Mouse (Mus musculus) forebrain, embryonic 15.5 days (tissue): Measurements from ENCODE around the gene Pigt. TPM values are rescaled to one million over a fixed set of nuclear protein-coding genes. Genes with fewer than 3 reads are reported as not detected.

ENCODE experiments used
- ATAC-seq: fragments of 200-750 bp; cut with Nextera tagmentation; replicated peaks from 2 replicates; pipeline ENCODE4 v1.8.0; 2017; ENCODE audit warnings: mild to moderate bottlenecking, moderate TSS enrichment, moderate library complexity
- H3K27ac ChIP-seq: fragments of 300-500 bp; sonication (generic); replicated peaks from 2 replicates; pipeline ENCODE4 v1.5.1; 2015; ENCODE audit warnings: mild to moderate bottlenecking, inconsistent platforms
- H3K27me3 ChIP-seq: fragments of 300-500 bp; sonication (generic); 2 replicates; pipeline ENCODE4 v1.6.1; 2015; ENCODE audit warnings: inconsistent platforms
- H3K36me3 ChIP-seq: fragments of 300-500 bp; sonication (generic); 2 replicates; pipeline ENCODE4 v1.6.1; 2015; ENCODE audit warnings: mild to moderate bottlenecking, inconsistent platforms
- H3K4me1 ChIP-seq: fragments of 300-500 bp; sonication (generic); 2 replicates; pipeline ENCODE4 v1.6.1; 2015; ENCODE audit warnings: inconsistent platforms
- H3K4me2 ChIP-seq: fragments of 300-500 bp; sonication (generic); replicated peaks from 2 replicates; pipeline ENCODE4 v1.6.1; 2015; ENCODE audit warnings: mild to moderate bottlenecking, inconsistent platforms
- H3K4me3 ChIP-seq: fragments of 300-500 bp; sonication (generic); 2 replicates; pipeline ENCODE4 v1.5.1; 2015; ENCODE audit warnings: mild to moderate bottlenecking, inconsistent platforms
- H3K9ac ChIP-seq: fragments of 300-500 bp; sonication (generic); replicated peaks from 2 replicates; pipeline ENCODE4 v1.6.1; 2015; ENCODE audit warnings: mild to moderate bottlenecking, inconsistent platforms
- H3K9me3 ChIP-seq: fragments of 300-500 bp; sonication (generic); 2 replicates; pipeline ENCODE4 v1.6.1; 2016; ENCODE audit warnings: inconsistent platforms
- WGBS: fragments of 180-500 bp; shearing (Covaris S2); methylation state at CpG from one replicate; pipeline ENCODE4 v1.1.7; 2015; ENCODE audit warnings: mixed read lengths; 5-methylcytosine and 5-hydroxymethylcytosine counted together
- polyA plus RNA-seq: library from polyadenylated mRNA; unstranded; fragments of >200 nt; fragmentation: Nextera tagmentation; extraction: Ambion mirVana; gene quantifications from 2 replicates; pipeline ENCODE4 v1.2.1, GENCODE M21; 2015

Gene Pigt
- 55.5 and 60.0 TPM in 2 replicates for polyA plus RNA-seq

DNA sequence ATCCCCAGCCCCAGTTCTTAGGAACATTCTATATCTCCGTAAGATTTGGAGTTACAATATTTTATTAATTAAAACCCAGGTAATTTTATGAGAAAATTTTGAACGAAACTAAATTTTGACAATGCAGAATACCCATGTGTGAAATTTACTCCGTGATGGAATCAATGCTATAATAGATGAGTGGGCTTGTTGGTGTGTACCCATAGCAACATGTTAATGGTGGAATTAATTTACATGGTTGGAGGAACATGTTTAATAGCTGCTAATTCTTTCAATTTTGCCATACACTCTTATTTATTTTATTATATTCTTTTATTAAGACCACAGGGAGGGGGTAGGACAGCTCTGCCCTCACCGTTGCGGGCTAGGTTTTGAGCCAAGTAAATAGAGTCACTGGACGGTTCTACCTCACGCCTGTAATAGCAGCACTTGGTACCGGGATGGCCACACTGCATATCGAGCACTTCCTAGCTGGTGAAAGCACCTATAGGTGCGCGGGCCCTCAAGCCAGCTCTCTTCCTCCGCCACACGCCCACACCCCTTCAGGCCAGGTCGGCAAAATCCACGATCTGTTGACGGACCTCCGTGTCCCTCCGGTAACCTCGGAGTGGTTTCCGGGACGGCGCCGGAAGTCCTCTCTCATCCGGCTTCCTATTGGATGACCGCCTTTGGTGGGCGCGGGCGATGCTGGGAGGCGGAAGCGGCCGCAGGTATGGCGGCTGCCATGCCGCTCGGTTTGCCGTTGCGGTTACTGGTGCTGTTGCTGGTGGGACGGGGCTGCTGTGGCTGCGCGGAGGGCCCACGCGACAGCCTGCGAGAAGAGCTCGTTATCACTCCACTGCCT lies at the start of gene Pigt:
Pigt (plus strand) TSS at position 674 of the 844 bp plus-strand sequence.
- peak; percentile 96 for ATAC-seq
- Histone ChIP-seq H3K36me3 (peaks cover 15% of the 10 kb centered on the region), H3K27me3 (no peaks in the 10 kb centered on the region)

DNA sequence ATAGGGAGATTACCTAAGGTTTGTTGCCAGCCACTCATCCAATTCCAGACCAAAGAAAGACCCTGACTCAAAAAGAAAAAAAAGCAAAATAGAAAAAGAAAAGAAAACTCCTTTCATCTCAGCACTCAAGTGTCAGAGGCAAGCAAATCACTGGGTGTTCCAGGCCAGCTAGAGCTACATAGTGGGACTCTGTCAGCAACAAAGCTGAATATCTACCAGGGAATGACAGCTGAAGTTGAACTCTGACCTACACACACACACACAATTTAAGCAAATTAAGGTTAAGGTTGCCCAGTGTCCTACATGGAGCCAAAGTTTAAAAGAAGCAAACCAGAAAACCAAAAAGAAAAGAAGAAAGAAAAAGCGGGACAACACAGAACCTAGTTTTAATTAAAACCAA lies 49.2 kb upstream of the Pigt start:
- Histone ChIP-seq H3K9ac (no peak overlapping the region), H3K36me3 (no peaks in the 10 kb centered on the region), H3K27me3 (no peaks in the 10 kb centered on the region), H3K27ac (no peak overlapping the region), H3K4me3 (no peak overlapping the region), H3K4me1 (peaks cover 7% of the 10 kb centered on the region), H3K4me2 (no peak overlapping the region), H3K9me3 (no peaks in the 10 kb centered on the region)
- ATAC-seq, result no peak
- WGBS, result 95% methylated on average over 1 of the region's 1 CpGs

More for the DNA sequence above, at the start of gene Pigt:
- Histone ChIP-seq H3K9me3 (no peaks in the 10 kb centered on the region), H3K4me2 (peak within 1 kb of the TSS; percentile 94), H3K4me3 (peak within 1 kb of the TSS; percentile 93), H3K4me1 (peaks cover 17% of the 10 kb centered on the region), H3K9ac (peak within 1 kb of the TSS; percentile 76), H3K27ac (peak within 1 kb of the TSS; percentile 70; the same call in 1 of the 2 replicates)
- WGBS, result 4% methylated on average over 43 of the region's 43 CpGs

DNA sequence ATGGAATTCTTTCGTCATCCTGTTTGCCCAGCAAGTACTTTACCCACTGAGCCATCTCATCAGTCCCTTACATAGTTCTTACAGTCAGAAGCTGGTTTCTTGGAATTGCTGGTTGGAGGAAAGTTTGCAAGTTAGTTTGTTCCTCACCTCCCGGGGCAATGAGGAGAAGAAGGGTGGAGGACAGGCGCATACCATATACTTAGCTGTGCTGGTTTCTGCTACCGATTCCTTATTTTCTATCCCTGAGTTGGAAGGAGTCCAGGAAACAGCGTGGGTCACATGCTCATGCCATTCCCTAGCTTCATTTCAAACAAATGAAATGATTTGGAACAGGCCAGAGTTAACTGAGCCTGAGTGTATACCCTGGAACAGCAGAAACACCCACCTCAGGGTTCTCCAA lies 48.4 kb upstream of the Pigt start:
- no peaks in the 10 kb centered on the region for H3K9me3 ChIP-seq
- H3K4me3 ChIP-seq, result no peak overlapping the region
- WGBS, result 82% methylated on average over 5 of the region's 5 CpGs
- no peak overlapping the region for H3K27ac ChIP-seq
- no peak overlapping the region for H3K4me2 ChIP-seq
- no peak for ATAC-seq
- no peaks in the 10 kb centered on the region for H3K4me1 ChIP-seq
- H3K9ac ChIP-seq, result no peak overlapping the region
- H3K27me3 ChIP-seq, result no peaks in the 10 kb centered on the region
- H3K36me3 ChIP-seq, result no peaks in the 10 kb centered on the region

DNA sequence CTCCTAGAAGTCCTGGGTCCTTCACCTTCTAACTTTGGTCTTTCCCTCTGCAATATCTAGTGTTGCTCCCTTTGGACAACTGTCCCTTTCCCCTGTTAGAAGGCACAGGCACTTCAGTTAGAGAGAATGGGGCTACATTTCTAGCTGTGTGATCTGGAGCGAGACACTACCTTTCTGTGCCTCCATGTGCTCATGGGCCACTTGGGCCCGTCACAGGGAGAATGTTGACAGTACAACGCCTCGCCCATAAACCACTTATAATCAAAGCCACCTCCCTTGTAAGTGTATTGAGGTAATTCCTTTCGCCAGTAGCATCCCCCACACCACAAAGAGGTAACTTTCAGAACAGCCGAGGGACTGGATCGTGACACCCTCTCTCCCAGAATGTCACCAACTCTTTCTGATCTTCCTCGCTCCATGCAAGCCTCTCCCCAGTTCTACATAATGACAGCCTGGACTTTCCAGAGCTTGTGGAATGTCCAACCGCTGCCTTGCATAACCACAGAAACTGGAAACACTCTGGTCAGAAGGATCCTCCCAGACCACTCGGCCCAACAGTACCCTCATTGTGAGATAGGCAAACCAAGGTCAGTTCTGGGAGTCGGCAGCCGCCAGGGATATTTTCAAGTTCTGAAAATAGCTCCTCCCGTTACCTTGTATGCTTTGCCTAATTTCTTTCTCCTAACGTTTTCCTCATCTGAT lies 47.8 kb upstream of the Pigt start:
- ATAC-seq, result no peak
- H3K9ac ChIP-seq, result no peak overlapping the region
- H3K4me3 ChIP-seq, result no peak overlapping the region
- H3K27ac ChIP-seq, result no peak overlapping the region
- no peaks in the 10 kb centered on the region for H3K4me1 ChIP-seq
- no peak overlapping the region for H3K4me2 ChIP-seq
- H3K9me3 ChIP-seq, result no peaks in the 10 kb centered on the region
- 92% methylated on average over 14 of the region's 14 CpGs for WGBS
- H3K36me3 ChIP-seq, result no peaks in the 10 kb centered on the region
- no peaks in the 10 kb centered on the region for H3K27me3 ChIP-seq

DNA sequence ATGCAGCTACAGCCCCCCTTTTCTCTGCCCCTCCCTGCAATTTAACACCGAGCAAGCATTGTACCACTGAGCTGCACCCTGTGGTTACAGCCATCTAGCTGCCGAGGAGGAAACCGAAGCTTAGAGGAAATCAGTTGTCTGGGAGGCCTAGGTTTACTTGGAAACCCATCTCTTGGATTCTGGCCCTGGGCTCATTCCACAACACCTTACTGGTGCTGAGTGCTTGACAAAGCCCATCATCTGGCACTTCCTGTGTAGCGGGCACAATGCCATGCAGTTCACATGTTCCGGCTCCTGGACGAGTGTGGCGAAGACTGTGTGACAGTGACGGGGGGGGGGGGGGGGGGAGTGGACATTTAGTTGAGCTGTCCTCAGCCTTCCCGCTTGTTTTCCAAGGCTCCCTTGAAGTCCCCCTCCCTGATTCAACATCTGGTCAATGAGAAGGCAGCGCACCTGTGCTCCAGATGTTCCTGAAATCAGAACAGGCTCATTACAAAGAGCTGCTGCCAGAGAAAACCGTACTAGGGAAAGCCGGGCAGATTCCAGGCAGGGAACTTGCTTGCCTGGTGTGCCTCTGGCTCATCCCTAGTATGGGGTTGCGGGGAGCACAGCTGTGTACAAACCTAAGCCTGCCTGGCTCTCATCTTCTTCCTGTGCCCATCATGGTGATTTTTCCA lies 45.2 kb upstream of the Pigt start:
- Histone ChIP-seq H3K27ac (no peak overlapping the region), H3K9me3 (no peaks in the 10 kb centered on the region), H3K9ac (no peak overlapping the region), H3K4me2 (no peak overlapping the region), H3K27me3 (no peaks in the 10 kb centered on the region), H3K36me3 (no peaks in the 10 kb centered on the region), H3K4me1 (0 out of 2 replicates have a peak, but pooled peaks cover 6% of the 10 kb centered on the region), H3K4me3 (no peak overlapping the region)
- 47% methylated on average over 12 of the region's 13 CpGs for WGBS
- ATAC-seq, result no peak

DNA sequence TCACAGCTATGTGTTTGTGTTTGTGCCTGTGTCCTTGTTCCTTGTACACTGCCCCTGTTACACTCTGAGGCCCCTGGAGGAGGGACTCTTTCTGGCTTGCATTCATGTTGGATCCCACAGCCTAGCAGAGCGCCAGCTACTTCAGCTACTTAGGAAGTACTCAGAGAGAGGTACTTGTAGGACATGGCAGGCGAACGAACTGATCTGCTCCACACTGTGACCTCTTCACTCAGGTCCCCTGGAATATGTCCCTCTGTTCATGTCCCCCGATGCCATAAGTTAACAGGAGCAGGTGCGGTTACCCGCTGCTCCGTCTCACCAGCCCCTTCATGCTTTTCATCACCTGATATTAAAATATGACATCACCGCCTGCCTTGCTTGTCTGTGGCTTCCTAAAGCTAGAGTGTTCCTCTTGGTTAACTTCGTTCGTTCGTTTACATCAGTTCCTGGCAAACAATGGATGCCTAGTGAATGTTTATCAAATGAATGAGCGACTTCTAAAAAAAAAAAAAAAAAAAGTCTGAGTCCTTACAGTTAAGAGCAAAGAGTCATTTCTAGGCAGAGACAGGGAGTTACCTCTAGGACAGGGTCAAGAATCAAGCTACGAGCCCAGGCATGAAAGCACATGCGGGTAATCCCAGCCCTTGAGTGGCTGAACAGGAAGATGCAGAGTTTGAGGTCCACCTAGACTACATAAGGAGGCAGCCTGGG lies 44.1 kb upstream of the Pigt start:
- Histone ChIP-seq H3K27ac (no peak overlapping the region), H3K4me2 (no peak overlapping the region), H3K27me3 (no peaks in the 10 kb centered on the region), H3K36me3 (no peaks in the 10 kb centered on the region), H3K4me3 (no peak overlapping the region), H3K9ac (no peak overlapping the region), H3K9me3 (no peaks in the 10 kb centered on the region), H3K4me1 (0 out of 2 replicates have a peak, but pooled peaks cover 6% of the 10 kb centered on the region)
- no peak for ATAC-seq
- WGBS, result 85% methylated on average over 14 of the region's 14 CpGs

DNA sequence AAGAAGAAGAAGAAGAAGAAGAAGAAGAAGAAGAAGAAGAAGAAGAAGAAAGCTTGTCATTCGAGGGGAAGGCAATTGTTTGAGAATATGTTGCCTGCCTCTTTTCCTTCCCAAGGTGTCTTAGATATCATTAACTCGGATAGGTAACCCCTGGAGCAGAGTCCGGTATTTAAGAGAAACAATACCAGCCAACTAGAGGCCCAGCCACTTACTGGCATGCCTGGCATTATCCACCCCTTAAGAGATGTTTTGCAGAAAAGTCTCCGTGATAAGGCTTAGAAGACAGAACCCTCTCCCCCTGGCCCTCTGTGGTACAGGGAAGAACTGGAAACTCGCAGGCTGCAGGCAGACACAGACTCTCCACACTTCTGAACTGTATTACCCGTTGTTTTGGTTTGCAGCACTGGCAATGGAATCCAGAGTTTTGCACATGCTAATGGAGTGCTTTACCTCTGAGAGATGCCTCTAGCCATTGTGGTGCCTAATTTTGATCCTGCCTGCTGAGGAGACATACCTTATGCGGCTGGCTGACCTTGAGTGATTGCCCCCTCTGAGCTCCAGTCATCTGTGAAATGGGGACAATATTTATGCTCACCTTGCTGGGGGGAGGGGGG lies 43.3 kb upstream of the Pigt start:
- H3K9ac ChIP-seq, result no peak overlapping the region
- H3K4me1 ChIP-seq, result 0 out of 2 replicates have a peak, but pooled peaks cover 6% of the 10 kb centered on the region
- WGBS, result 71% methylated on average over 7 of the region's 7 CpGs
- no peak overlapping the region for H3K4me2 ChIP-seq
- H3K27me3 ChIP-seq, result no peaks in the 10 kb centered on the region
- no peak overlapping the region for H3K27ac ChIP-seq
- no peak for ATAC-seq
- no peaks in the 10 kb centered on the region for H3K9me3 ChIP-seq
- H3K36me3 ChIP-seq, result no peaks in the 10 kb centered on the region
- no peak overlapping the region for H3K4me3 ChIP-seq

DNA sequence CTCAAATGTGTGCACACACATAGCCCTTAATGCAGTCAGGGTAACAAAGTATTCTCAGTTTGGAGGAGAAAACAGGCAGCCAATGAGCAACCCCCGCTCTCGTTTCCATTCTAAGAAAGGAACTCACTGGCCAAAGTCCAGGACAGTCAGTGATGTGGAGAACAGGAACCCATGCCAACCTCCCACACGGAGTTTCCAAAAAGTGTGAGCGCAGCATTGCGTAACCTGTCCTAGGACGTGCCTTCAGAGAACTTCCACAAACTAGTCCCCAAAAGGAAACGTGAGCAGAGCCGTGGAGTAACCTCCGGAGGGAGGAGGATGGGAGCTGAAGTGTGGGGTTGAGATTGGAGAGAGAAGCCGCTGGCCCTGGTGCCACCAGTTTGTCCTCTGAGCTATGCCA lies 42.5 kb upstream of the Pigt start:
- WGBS, result 83% methylated on average over 10 of the region's 10 CpGs
- 0 out of 2 replicates have a peak, but pooled peaks cover 6% of the 10 kb centered on the region for H3K4me1 ChIP-seq
- H3K27me3 ChIP-seq, result no peaks in the 10 kb centered on the region
- H3K9ac ChIP-seq, result no peak overlapping the region
- no peaks in the 10 kb centered on the region for H3K36me3 ChIP-seq
- no peak overlapping the region for H3K27ac ChIP-seq
- H3K4me2 ChIP-seq, result no peak overlapping the region
- no peak for ATAC-seq
- H3K9me3 ChIP-seq, result no peaks in the 10 kb centered on the region
- H3K4me3 ChIP-seq, result no peak overlapping the region

DNA sequence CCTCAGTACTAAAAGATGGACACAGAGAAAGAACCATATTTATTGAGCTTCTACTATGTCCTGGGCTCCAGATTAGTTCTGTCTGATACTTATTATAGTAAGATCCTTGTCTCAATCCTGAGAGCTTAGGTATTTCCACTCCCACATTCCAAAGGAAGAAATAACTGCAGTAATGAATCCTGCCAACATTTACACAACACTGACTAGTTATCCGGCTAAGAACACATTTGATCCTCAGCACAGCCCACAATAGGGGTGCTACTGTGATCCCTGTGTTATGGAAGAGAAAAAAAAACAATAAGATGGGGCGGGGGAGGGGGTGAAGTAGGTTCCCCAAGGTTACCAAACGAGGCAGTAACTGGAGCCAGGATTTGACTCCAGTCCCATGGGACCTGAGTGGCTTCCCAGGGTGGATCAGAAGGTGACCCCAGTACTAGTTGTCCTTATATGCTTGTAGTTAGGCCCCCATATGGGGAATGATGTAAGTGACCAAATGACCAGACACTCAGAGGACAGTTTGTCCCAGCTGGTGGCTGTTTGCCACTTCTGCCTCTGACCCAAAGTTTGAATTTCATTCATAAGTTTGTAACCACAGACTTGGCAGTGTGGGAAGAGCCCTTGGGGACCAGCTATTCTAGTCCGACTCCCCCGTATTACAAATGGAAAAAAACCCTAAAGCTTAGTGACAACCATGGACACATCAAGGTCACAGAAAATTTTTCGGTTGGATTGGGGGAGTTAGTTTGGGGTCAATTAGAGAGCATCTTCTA lies 41.7 kb upstream of the Pigt start:
- no peak for ATAC-seq
- WGBS, result 74% methylated on average over 6 of the region's 6 CpGs
- Histone ChIP-seq H3K9ac (no peak overlapping the region), H3K27ac (no peak overlapping the region), H3K36me3 (no peaks in the 10 kb centered on the region), H3K4me2 (no peak overlapping the region), H3K27me3 (no peaks in the 10 kb centered on the region), H3K4me3 (no peak overlapping the region), H3K4me1 (0 out of 2 replicates have a peak, but pooled peaks cover 6% of the 10 kb centered on the region), H3K9me3 (no peaks in the 10 kb centered on the region)

DNA sequence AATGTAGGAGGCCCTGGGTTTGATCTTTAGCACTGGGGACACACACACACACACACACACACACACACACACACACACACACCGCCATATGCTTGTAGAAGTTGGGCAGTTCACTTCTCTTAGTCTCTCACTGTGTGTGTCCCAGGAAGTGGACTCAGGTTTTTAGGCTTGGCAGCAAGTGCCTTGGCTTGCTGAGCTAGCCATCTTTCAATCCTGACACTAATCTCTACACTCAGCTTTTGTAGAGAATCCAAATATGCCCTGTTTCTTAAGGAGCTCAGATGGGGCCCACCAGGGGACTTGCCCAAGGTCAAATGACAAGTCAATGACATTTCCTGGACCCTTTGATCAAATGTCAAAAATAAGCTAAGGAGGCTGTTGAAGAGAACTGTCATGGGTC lies 40.9 kb upstream of the Pigt start:
- no peak overlapping the region for H3K27ac ChIP-seq
- H3K4me3 ChIP-seq, result no peak overlapping the region
- 94% methylated on average over 1 of the region's 1 CpGs for WGBS
- H3K27me3 ChIP-seq, result no peaks in the 10 kb centered on the region
- H3K9ac ChIP-seq, result no peak overlapping the region
- no peaks in the 10 kb centered on the region for H3K9me3 ChIP-seq
- H3K4me2 ChIP-seq, result peak overlapping the region; percentile 19; the same call in 1 of the 2 replicates
- ATAC-seq, result no peak
- H3K4me1 ChIP-seq, result peaks cover 6% of the 10 kb centered on the region; the same call in 1 of the 2 replicates
- no peaks in the 10 kb centered on the region for H3K36me3 ChIP-seq
